Mouse (Mus musculus) right cerebral cortex, postnatal 14 days (tissue): ENCODE measurements around the gene Lrp4.

ENCODE experiments used
- DNase-seq: peaks from one replicate; pipeline ENCODE4 v3.0.0; 2022

Lrp4 gene

DNA sequence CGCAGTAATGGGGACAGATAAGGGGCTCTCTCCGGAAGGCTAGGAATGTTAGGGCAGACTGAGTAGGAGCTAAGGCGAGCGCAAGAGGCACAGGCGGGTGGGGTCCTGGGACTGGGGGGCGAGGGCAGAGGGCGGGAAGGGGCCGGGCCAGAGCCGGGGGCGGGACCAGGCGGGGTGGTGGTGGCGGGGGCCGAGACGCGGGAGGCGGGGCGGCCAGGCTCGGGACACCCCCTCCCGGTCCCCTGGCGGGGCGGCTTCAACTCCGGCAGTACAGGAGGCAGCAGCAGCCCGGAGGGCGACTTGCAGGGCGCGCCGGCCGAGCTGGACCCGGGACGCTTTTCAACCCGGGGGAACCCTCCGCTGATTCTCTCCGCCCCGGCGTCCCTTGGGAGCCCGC is at the start of gene Lrp4:
Lrp4 (plus strand) TSS at position 253 of the 397 bp plus-strand sequence.
- no peak for DNase-seq

DNA sequence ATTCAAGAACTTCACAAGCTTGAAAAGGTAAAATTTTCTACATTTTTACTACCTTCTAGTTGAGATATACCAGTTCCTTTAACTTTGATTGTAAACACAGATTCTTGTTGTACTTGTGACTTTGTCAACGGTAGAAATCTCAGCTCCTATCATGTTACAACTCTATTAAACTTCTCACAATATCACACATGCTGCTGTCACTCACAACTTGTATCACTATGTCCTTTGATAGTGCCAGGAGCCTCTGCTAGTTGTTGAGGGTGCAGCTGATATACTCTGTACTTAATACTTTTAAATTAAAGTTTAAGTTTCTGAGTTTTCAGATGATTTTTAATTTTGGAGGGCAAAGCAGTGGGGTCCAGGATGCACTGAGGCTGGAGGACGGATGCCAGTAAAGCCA is 49.3 kb upstream of the Lrp4 start:
- DNase-seq: no peak

DNA sequence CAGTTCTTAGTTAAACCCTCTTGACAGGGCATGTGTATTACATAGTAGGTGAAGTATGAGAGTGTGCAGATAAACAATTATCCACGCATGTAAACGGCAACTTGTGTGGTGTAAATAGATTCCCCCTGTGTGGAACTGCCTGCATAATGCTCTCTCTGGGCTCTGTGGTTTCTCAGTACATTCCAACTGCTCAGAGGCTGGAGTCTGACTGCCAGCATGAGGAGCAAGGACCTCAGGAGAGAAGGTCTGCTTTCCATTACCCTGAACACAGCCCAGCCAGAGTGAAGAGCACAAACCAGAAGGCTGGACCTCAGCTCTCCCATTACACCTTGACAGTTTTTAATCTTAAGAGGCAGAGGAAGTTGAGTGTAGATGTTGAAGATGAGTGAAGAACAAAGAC is 45.8 kb upstream of the Lrp4 start:
- DNase-seq: no peak

DNA sequence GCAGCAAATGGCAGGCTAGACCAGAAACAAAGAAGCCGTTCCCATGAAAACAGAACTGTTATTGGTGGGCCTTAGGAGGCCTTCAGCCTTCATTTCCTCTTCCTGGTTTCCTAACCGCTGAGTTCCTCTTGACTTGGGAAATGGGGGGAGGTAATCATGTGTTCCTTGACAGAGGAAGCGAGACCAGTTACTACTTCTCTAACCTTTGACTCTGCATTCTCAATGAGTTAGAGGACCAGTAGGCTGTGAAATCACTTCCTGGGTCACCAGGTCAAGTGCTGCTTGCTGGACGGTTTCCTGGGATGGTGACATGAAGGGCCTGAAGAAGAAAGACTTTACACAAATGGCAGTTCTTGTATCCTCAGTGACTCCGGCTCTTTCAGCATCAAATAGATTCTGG is 45.0 kb upstream of the Lrp4 start:
- no peak for DNase-seq

- no peak for DNase-seq
Observed at GRCm38 (mm10) chr2:91413811-91414210, 43.5 kb upstream of the Lrp4 start.

- DNase-seq: no peak
Observed at GRCm38 (mm10) chr2:91421641-91422040, 35.7 kb upstream of the Lrp4 start.

- DNase-seq: no peak
Observed at GRCm38 (mm10) chr2:91424061-91424720, 33.1 kb upstream of the Lrp4 start.

- no peak for DNase-seq
Observed at GRCm38 (mm10) chr2:91426321-91426720, 31.0 kb upstream of the Lrp4 start.

DNA sequence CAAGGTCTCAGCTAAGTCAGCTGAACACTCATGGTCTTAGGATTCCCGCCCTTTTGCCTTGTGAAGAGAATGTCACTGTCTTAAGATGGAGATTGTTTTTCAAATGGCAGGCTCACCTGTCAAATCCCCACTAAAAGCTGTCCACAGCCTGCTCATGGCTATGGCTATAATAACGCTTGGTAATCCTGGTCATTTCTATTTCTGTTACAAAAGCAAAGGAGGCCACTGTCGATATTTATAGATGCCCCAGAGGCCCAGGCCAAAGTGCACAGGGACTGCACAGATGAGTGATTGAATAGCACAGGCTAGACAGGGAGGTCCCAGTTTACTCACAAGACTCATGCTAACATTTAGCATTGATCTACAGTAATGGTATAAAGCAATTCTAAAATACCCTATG is 28.2 kb upstream of the Lrp4 start:
- DNase-seq: no peak

GRCm38 (mm10) chr2:91429915-91430599 is 27.3 kb upstream of the Lrp4 start:
- no peak for DNase-seq

- DNase-seq: no peak
Observed at GRCm38 (mm10) chr2:91430600-91430919, 26.8 kb upstream of the Lrp4 start.

GRCm38 (mm10) chr2:91436713-91437112 is 20.6 kb upstream of the Lrp4 start:
- no peak for DNase-seq

DNA sequence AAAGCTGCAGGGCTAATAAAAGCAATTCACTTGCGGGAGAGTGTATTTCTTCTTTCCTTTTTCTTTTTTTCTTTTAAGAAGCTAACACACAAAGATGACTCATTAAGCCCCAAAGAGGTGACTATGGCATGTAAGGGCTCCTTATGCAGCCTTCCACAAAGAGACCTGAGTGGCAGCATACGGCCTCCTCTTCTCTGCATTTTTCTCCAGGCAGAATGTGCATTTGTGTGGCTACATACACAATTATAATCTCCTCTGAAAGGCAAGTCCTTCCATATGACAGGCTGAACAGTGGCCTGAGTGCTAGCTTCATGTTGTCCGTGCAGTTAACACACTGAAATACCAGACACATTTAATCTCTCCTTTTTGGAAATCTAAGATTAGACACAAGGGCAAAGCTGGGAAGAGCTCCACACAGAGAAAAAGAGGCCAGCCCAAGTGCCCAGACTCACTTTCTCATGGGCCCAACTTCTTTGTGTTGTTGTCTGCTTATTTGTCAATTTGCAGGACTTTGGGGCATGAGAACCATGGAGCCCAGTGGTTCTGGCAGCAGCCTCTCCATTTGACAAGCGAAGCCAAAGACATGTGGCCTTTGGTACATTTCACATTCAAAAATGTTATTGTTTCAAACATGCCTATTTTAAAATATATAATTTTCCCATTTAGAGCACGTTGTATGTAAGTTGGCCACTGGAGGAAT is 20.0 kb upstream of the Lrp4 start:
- no peak for DNase-seq

- DNase-seq: no peak
Observed at GRCm38 (mm10) chr2:91439271-91439670, 18.0 kb upstream of the Lrp4 start.

GRCm38 (mm10) chr2:91439876-91440275 is 17.4 kb upstream of the Lrp4 start:
- no peak for DNase-seq

- DNase-seq: no peak
Observed at GRCm38 (mm10) chr2:91440686-91441085, 16.6 kb upstream of the Lrp4 start.

GRCm38 (mm10) chr2:91441715-91442114 is 15.6 kb upstream of the Lrp4 start:
- DNase-seq: no peak

GRCm38 (mm10) chr2:91442241-91442640 is 15.1 kb upstream of the Lrp4 start:
- no peak for DNase-seq

DNA sequence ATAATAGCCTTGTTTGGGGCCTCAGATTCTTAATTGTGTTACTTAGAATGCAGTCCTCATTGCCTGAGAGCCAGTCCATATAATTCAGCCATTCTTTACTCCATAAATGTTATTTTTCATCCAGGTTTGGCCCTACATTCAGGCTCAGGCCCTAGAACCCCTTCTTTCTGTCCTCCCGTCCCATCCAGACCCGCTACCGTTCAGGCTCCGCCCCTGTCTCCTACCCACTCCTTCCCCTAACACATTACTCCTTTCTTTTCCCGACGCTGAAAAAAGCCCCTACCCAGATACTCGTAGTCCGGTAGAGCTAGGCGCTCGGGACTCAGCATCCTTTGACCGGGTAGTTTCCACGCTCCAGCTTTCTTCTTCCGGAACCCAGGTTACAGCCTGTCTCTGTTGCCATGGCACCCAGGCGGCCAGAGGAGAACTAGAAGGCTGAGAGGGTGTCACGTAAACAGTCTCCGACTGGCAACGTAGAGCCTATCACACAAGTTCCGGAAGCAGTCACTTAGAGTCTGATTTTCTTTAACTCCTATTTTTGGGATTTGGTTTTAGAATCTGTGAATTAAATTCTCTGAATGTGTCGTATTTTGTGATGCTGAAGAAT is 12.9 kb upstream of the Lrp4 start, which contains the start of gene 1110051M20Rik:
1110051M20Rik (minus strand) TSS at position 419 of the 607 bp plus-strand sequence.
- peak; percentile 88 for DNase-seq

DNA sequence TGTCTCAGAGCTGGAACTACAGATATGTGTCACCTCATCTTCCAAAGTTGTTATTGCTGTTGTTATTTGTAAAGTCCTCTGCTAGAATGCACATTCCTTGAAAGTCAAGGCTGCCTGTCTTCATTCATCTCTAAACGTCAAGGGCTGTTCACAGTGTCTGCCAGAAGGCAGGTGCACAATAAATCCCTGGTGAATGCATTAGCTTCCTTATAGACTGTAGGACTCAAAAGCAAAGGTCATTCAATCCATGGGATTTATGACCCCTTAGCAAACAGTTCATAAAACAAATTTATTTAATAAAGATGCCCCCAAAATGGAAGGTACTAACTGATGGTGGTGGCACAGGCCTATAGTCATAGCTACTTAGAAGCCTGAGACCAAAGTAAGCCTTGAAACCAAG is 7.6 kb upstream of the Lrp4 start:
- no peak for DNase-seq

DNA sequence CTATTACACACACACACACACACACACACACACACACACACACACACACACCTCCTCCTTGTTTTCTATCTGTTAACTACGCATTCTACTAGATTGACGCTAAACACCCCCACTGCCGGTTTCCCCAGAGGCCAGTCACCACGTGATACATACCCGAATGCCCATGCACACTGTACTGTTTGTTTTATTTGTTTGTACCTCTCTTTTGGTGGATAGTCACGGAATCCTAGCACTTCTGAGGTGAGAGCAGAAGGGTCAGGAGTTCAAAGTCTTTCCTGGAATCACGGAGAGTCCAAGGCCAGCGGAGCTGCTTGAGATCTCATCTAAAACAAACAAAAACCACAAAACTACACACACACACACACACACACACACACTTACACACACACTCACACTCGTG is 7.0 kb upstream of the Lrp4 start:
- DNase-seq: no peak

DNA sequence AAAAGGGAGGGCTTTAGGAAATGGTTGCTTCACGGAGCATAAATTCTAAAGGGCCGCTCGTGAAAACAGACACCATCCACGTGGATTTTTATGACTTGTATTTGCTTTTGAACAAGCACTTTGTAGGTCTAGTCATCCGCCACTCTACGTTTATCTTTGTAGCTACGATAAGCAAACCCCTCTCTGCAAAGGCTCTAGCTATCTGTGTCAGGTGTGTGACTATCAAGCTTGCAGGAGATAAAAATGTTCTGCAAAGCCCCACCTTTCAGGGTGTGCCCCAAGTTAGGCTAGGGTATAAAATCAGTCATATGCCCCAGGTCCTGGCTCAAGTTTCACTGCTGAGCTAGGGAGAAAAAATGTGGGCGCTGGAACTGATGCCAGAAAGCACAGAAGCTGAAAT is 4.7 kb upstream of the Lrp4 start:
- DNase-seq: no peak

GRCm38 (mm10) chr2:91453231-91454075 is 3.9 kb upstream of the Lrp4 start:
- DNase-seq: no peak
